Mouse (Mus musculus): Measurements from ENCODE around the gene Akap8l. TPM values are rescaled to one million over a fixed set of nuclear protein-coding genes. Genes with fewer than 3 reads are reported as not detected.
A peak's percentile ranks its signal among the peaks of the same experiment; 100 is the strongest.

Akap8l gene
- polyA plus RNA-seq, 1 experiment from 2014 or later: 106 TPM

DNA sequence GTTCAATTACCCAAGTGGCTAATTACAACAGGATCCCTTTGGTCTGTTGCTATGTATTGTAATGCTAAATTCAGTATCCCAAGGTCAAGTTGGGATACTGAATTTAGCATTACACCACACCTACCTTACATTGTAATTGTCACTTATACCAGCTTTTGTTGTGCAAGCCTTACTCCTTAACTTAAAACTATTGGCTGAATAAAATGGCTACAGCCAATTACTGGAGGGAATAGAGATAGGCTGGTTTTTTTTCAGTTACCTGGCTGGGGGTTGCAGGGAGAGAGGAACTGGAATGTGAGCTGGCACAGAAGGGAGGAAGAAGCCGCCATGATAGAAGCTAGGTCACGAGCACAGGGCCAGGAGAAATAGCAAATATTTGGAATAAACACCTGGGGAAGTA lies 54.5 kb downstream of the Akap8l start:
- no peaks in the 10 kb centered on the region for H3K27me3 ChIP-seq (ENCODE audit: low read depth, poor library complexity, severe bottlenecking)
- DNase-seq (ENCODE audit: low spot score): no peak
- no peaks in the 10 kb centered on the region for H3K9me3 ChIP-seq (replicated peaks)
- no peaks in the 10 kb centered on the region for H3K36me3 ChIP-seq
- H3K27ac ChIP-seq: no peak overlapping the region
- no peak overlapping the region for H3K4me3 ChIP-seq
- WGBS: 93% methylated on average over 2 of the region's 2 CpGs
- H3K4me1 ChIP-seq: 0 out of 2 replicates have a peak, but pooled peaks cover 3% of the 10 kb centered on the region

DNA sequence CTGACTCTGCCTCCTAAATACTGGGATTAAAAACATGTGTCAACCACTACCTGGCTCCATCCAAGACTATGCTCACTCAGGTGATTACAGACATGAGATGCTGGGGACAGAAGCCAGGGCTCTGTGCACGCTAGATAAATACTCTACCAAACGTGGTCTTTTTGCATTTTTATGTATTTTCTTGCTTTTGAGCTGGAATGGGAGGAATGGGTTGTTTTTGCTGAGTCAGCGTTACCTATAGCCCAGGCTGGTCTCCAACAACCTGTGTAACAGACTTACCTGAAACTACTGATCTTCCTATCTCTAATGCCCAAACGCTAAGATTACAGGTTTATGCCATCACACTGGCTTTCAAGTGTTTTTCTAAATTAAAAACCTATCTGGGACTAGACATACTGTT lies 55.2 kb downstream of the Akap8l start:
- WGBS: 85% methylated on average over 4 of the region's 4 CpGs
- H3K9me3 ChIP-seq (replicated peaks): no peaks in the 10 kb centered on the region
- no peak overlapping the region for H3K27ac ChIP-seq
- H3K36me3 ChIP-seq: no peaks in the 10 kb centered on the region
- no peaks in the 10 kb centered on the region for H3K27me3 ChIP-seq (ENCODE audit: low read depth, poor library complexity, severe bottlenecking)
- no peak for DNase-seq (ENCODE audit: low spot score)
- H3K4me3 ChIP-seq: no peak overlapping the region
- 0 out of 2 replicates have a peak, but pooled peaks cover 3% of the 10 kb centered on the region for H3K4me1 ChIP-seq

DNA sequence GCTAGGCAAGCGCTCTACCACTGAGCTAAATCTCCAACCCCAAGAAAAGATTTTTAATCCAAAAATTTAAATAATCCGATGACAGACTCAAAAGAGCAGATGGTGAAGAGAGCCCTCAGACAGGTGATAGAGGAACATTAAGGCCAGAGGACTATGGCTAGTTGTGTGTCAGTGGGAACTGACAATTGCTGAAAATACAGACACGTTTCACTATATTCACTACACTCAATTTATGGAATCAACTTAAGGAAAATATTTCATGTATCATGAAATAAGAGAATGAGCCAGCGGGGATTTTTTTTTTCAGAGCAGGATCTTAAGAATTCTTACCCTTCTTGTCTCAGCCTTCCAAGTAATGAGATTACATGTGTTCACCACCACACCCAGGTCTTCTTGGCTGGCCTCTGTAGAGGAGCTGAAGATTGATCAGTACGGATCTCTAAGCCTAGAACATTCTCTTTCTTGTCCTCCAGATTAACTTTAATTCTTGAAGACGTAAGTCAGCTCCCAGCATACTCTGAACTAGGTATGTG lies 65.2 kb downstream of the Akap8l start:
- WGBS: 56% methylated on average over 6 of the region's 6 CpGs
- Histone ChIP-seq H3K36me3 (peaks cover 7% of the 10 kb centered on the region; the same call in 1 of the 2 replicates), H3K4me1 (peaks cover 22% of the 10 kb centered on the region; the same call in 1 of the 2 replicates), H3K27me3 (ENCODE audit: low read depth, poor library complexity, severe bottlenecking) (no peaks in the 10 kb centered on the region), H3K27ac (peak overlapping the region; percentile 99), H3K9me3 (replicated peaks) (no peaks in the 10 kb centered on the region), H3K4me3 (peak overlapping the region; percentile 87)
- DNase-seq (ENCODE audit: low spot score): no peak

DNA sequence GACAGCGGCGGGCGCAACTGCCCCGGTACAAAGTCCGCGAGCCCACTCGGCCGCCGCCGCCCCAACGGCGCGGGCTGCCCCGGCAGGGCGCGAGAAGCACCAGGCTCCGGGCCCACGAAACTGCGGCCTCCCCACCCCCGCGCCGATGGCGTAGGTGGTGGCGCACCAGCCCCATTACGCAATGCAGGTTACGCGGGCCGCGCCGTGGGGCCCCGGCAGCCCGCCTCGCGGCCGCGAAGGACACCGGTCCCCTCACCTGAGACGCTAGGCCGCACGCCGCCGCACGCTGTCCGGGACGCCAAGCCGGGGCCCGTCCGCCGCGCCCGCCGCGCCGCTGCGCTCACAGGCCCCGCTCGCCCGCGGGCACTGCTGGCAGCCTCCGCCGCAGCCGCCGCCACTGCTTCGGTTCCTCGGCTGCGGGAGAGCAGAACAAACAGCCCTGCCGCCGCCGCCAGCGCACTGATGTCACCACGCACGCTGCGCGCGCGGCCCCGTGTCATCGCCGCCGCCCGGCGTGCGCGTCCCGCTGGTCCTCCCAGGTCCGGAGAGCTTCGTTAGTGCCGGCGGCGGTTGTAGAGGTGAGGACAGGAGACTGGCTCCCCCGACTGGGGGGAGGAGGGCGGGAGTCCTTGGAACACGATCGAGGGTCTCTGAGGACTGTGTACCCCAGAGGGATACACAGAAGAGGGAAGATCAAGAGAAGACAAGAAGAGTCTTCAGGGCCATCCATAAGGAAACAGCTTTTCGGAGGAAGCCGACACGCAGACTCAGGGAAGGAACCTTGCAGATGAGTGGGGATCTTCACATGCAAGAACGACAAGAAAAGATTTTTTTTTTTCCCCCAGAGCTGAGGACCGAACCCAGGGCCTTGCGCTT lies 65.9 kb downstream of the Akap8l start, which contains the start of gene Brd4:
Gene Brd4 (minus strand): TSS at position 461 of the 876 bp plus-strand sequence.
- Histone ChIP-seq H3K27ac (peak within 1 kb of the TSS; percentile 99), H3K4me3 (peak within 1 kb of the TSS; percentile 87), H3K27me3 (ENCODE audit: low read depth, poor library complexity, severe bottlenecking) (no peaks in the 10 kb centered on the region), H3K36me3 (peaks cover 10% of the 10 kb centered on the region), H3K9me3 (replicated peaks) (no peaks in the 10 kb centered on the region), H3K4me1 (peaks cover 22% of the 10 kb centered on the region; the same call in 1 of the 2 replicates)
- DNase-seq (ENCODE audit: low spot score): peak; percentile 98
- under 1% methylated on average over 100 of the region's 100 CpGs for WGBS

DNA sequence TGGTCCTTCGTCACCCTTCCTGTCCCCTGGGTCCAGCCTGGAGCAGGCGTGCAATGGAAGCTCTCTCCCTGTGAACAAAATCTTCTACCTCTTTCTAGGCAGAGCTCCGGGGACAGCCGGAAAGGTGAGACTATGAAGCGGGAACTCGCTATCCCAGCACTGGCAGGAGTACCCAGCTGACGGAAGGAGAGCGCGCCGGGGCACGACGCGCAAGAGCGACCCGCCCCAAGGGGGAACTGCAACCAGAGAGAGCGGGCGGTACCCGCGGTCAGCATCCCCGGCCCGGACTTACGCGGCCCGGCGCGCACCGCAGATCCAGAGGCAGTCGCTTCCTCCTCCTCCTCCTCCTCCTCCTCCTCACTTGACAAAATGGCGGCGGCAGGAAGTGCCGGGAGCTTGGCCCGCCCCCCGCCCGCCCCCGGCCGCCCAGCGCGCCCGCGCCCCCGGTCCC lies 66.6 kb downstream of the Akap8l start:
- H3K9me3 ChIP-seq (replicated peaks): no peaks in the 10 kb centered on the region
- H3K4me1 ChIP-seq: peaks cover 22% of the 10 kb centered on the region; the same call in 1 of the 2 replicates
- 0% methylated on average over 31 of the region's 41 CpGs for WGBS
- H3K27me3 ChIP-seq (ENCODE audit: low read depth, poor library complexity, severe bottlenecking): no peaks in the 10 kb centered on the region
- DNase-seq (ENCODE audit: low spot score): peak; percentile 78
- peak overlapping the region; percentile 87 for H3K4me3 ChIP-seq
- H3K36me3 ChIP-seq: peaks cover 14% of the 10 kb centered on the region
- peak overlapping the region; percentile 99 for H3K27ac ChIP-seq

DNA sequence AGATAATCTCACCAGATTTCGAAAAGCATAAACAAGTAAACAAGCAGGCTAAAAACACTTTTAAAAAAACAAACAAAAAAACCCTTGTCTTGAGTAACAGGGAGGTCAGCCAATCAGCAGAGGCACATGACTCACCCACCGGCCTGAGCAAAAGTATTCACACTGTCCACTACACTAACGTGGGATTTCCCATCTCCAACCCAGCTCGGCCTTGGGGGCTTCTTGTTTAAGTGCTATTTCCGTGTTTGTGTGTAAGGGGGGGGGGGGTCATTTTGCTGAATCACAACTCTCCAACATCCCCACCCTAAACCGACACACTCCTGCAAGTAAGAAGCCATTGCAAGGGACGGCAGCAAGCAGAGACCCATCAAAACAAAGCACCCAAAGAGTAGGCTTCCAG lies 67.1 kb downstream of the Akap8l start:
- no peaks in the 10 kb centered on the region for H3K9me3 ChIP-seq (replicated peaks)
- peaks cover 22% of the 10 kb centered on the region; the same call in 1 of the 2 replicates for H3K4me1 ChIP-seq
- peak; percentile 54 for DNase-seq (ENCODE audit: low spot score)
- peak overlapping the region; percentile 87 for H3K4me3 ChIP-seq
- peaks cover 15% of the 10 kb centered on the region for H3K36me3 ChIP-seq
- 8% methylated on average over 7 of the region's 7 CpGs for WGBS
- peak overlapping the region; percentile 99 for H3K27ac ChIP-seq
- H3K27me3 ChIP-seq (ENCODE audit: low read depth, poor library complexity, severe bottlenecking): no peaks in the 10 kb centered on the region

DNA sequence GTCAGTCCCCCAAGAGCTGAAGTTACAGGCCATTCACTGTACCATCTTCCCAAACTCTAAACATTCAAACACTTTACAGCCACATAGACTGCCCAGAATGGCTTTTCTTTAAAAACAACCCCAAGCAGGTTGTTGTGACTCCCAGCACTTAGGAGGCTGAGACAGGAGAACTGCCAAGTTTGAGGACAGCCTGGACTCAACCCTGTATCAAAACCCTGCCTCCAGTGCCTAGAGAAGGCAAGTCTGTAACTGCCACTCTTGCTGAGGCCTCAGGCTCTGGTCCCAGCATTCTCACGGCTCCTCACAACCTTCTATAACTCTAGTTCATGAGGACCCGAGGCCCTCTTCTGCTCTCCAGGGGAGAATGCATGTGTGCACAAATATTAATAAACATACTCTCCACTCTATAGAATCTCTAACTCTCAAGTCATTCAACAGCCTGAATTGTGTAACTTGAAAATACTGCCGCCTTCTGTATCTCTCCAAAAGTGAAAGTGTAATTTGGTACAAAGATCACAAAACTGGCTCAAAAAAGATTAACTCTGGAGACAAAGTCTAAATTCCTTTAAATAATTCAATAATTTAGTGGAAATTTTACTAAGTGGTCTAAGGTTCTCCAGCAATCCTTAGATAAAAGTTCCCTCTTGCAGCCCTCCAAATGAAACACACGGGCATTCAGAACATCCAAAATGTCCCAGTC lies 68.6 kb downstream of the Akap8l start:
- H3K9me3 ChIP-seq (replicated peaks): no peaks in the 10 kb centered on the region
- peaks cover 22% of the 10 kb centered on the region; the same call in 1 of the 2 replicates for H3K4me1 ChIP-seq
- no peaks in the 10 kb centered on the region for H3K27me3 ChIP-seq (ENCODE audit: low read depth, poor library complexity, severe bottlenecking)
- H3K27ac ChIP-seq: no peak overlapping the region
- peaks cover 15% of the 10 kb centered on the region for H3K36me3 ChIP-seq
- H3K4me3 ChIP-seq: no peak overlapping the region
- DNase-seq (ENCODE audit: low spot score): no peak
- 93% methylated on average over 4 of the region's 4 CpGs for WGBS

DNA sequence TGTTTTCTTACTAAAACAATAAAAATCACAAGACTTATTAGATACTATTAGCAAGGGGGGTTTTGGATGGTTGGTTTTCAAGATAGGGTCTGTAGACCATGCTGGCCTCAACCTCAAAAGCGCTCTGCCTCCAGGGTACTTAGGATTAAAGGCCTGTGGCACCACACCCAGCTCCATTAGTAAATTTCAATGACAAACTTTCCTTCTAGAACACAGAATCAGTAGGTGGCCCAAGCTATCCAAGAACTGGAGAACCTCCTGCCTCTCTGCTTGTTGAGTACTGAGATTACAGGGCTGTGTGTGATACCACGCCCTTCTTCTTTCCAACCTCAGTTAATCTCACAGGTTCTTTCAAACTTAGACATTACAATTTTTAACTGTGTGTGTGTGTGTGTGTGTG lies 69.3 kb downstream of the Akap8l start:
- WGBS: 95% methylated on average over 2 of the region's 2 CpGs
- H3K27me3 ChIP-seq (ENCODE audit: low read depth, poor library complexity, severe bottlenecking): no peaks in the 10 kb centered on the region
- H3K9me3 ChIP-seq (replicated peaks): no peaks in the 10 kb centered on the region
- no peak for DNase-seq (ENCODE audit: low spot score)
- no peak overlapping the region for H3K4me3 ChIP-seq
- H3K4me1 ChIP-seq: peaks cover 22% of the 10 kb centered on the region; the same call in 1 of the 2 replicates
- H3K27ac ChIP-seq: no peak overlapping the region
- H3K36me3 ChIP-seq: peaks cover 15% of the 10 kb centered on the region

DNA sequence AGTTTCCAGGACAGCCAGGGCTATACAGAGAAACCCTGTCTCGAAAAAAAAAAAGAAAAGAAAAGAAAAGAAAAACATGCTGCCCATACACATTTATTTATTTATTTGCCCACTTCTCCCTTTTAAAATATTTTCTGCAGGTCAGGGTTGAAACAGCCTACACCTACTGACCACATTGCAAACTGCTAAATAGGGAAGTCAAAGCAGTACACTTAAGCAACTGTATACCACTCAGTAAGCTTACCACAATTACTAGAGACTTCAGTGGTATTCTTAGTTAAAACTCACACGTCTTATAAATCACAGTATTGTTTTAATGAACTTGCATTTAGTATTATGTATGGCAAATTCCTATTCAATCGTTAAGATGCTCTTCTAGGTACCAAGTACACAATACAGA lies 69.8 kb downstream of the Akap8l start:
- WGBS: 86% methylated on average over 3 of the region's 3 CpGs
- Histone ChIP-seq H3K9me3 (replicated peaks) (no peaks in the 10 kb centered on the region), H3K36me3 (peaks cover 15% of the 10 kb centered on the region), H3K4me1 (peaks cover 22% of the 10 kb centered on the region; the same call in 1 of the 2 replicates), H3K27ac (no peak overlapping the region), H3K4me3 (no peak overlapping the region), H3K27me3 (ENCODE audit: low read depth, poor library complexity, severe bottlenecking) (no peaks in the 10 kb centered on the region)
- DNase-seq (ENCODE audit: low spot score): no peak

DNA sequence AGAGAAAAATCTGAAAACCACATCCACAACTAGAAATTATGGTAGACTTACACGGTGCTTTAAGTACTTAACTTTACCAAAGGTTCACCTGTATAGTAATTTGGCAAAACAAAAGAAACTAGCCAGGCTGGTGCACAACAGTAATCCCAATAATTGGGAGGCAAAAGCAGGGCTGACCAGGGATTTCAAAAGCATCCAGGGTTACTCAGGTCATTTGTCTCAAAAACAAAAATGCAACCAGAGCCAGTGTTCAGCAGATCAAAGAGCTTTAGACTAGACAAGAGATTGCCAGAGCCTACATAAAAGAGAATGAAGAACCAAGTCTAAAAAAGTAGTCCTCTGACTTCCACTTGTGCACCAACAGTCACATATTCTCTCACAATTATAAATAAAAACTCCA lies 73.2 kb downstream of the Akap8l start:
- H3K4me1 ChIP-seq: peaks cover 8% of the 10 kb centered on the region; the same call in 1 of the 2 replicates
- H3K27ac ChIP-seq: no peak overlapping the region
- no peaks in the 10 kb centered on the region for H3K9me3 ChIP-seq (replicated peaks)
- H3K36me3 ChIP-seq: peaks cover 15% of the 10 kb centered on the region
- H3K4me3 ChIP-seq: no peak overlapping the region
- DNase-seq (ENCODE audit: low spot score): no peak
- 80% methylated on average over 1 of the region's 1 CpGs for WGBS
- H3K27me3 ChIP-seq (ENCODE audit: low read depth, poor library complexity, severe bottlenecking): no peaks in the 10 kb centered on the region

DNA sequence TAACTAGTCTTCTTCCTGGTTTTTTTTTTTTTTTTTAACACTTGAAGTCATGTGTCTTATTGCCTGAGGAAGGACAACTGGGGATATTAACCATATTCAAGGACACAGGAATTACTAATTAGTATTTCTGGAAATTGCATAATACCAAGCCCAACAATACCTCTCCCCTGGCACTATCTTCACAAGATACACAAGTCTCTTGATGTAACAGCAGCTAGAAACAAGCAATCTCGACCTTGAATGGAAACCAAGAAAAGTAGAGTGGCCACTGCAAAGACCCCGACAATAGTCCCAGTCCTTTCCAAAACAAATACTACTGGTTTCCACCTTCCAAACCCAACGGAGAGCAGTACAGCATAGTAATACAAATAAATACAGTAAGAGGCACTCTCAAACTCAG lies 74.8 kb downstream of the Akap8l start:
- Histone ChIP-seq H3K9me3 (replicated peaks) (no peaks in the 10 kb centered on the region), H3K4me1 (no peaks in the 10 kb centered on the region), H3K27ac (no peak overlapping the region), H3K36me3 (peaks cover 12% of the 10 kb centered on the region), H3K27me3 (ENCODE audit: low read depth, poor library complexity, severe bottlenecking) (no peaks in the 10 kb centered on the region), H3K4me3 (no peak overlapping the region)
- 87% methylated on average over 3 of the region's 3 CpGs for WGBS
- DNase-seq (ENCODE audit: low spot score): no peak
